Mouse (Mus musculus) heart, postnatal 36 days (tissue): ENCODE data around the gene Mid1. TPM values are rescaled to one million over a fixed set of nuclear protein-coding genes. Genes with fewer than 3 reads are reported as not detected.
A peak's percentile ranks its signal among the peaks of the same experiment; 100 is the strongest.
"Not testable (repeated sequence)": the region's sequence is repeated elsewhere in the genome, so short reads cannot be mapped to it uniquely, and the experiment has no call there.

Experiments
- DNase-seq, 2 experiments: peaks; one replicate each; pipeline ENCODE4 v3.0.0; 2021 to 2022
- intact Hi-C: fragments of 180-260 bp; cut with DNase I; formaldehyde crosslinking; loops from one replicate; pipeline ENCODE4 v1.15.1; 2025
- total RNA-seq, 2 experiments: library from RNA; stranded (reverse); gene quantifications; 2 replicates each; pipeline ENCODE4 v1.2.3; 2021

Mid1 gene
- total RNA-seq, 2 experiments from 2014 or later, result 4.2 TPM

DNA sequence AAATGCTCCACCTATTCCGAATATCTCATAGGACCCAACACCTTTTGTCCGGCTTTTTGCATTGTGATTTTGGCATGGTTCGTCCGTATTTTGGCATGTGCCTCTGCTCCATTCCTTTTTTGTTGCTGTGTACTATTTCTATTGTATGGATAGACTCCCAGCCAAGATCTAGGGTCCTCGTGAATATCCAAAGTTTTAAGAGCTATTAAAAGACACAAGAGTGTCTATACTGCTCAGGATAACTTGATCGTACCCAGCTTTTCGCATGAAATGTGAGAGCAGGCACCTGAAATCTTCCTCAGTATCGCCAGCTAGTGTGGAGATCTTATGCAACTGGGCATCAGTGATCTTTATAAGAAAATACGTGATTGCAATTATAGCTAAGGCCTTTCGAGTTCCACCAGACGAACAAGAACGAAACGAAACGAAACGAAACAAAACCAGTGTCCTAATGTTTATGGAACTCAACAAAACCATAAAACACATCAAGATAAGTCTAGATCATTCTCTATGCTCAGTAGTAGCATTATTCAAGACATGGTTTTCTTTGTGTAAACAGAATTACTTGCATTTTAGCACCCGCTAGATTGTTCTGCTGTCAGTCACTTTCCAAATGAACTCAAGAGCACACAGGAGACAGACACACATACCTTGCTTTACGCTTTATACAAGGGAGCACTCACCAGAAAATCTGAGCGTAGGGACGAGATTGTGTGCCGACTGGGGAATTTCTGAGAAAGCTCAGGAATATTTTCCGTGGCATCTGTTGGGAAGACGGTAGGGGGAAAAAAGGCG lies 297.8 kb downstream of the Mid1 start:
- intact Hi-C loops, result loop anchor here (5.0 kb wide), 1 partner anchor 101 kb away; no protein-coding TSS in a partner anchor
- peak in 1 of 2 experiments; percentile 3 for DNase-seq

DNA sequence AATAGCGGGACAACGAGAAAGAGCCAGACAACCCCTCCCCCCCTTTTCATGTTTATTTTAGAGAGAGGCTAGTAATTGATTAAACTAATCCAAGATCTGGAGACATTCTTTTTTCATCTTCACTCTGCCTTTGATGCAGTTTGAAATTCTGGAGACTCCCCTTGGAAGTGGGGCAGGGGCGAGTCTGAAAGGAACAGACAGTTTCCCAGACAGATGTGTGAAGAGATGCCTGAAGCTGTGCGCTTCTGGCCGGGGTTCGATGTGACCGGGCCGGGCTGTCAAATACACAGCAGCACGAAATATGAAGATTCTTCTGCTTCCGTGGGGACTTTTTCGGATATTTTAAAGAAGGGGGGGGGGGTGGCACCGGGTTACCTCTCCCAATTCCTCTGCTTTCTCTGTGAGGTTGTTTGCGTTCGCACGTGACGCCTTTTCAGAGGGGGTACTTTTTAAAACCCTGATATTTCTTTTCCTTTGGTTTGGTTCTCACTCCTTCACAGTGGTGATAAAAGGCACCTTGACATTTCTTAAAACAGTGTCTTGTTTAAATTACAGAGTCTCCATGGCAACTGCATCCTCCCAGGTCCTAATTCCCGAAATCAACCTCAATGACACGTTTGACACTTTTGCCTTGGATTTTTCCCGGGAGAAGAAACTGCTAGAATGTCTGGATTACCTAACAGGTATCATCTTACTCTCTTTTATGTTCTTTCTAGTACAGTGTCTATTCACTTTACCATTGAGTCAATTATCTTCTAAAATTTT lies 298.6 kb downstream of the Mid1 start:
- DNase-seq, result peak in 1 of 2 experiments; percentile 17

DNA sequence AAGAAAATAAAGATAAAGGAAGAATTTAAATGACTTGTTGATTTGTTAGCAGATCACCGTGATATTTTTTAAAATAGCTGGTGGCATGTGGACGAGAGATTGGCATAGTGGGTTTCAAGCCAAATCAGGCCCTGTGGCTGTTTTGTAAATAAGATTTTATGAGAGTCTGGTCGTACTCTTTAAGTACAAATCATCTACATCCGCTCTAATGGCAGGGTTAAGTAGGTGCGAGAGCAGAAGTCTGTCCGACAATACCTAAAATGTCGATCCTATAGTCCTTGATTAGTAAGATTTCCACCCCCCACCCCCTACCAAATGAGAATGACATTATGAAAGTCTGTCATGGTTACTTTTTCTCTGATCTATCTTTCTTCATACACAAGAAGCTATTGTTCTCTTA lies 299.3 kb downstream of the Mid1 start:
- intact Hi-C loops, result loop anchor here (5.0 kb wide), 1 partner anchor 102 kb away; no protein-coding TSS in a partner anchor
- DNase-seq, result peak in 1 of 2 experiments; percentile 3

More for the DNA sequence above, 298.6 kb downstream of the Mid1 start:
- intact Hi-C loops, result loop anchor here (5.0 kb wide), 1 partner anchor 101 kb away; no protein-coding TSS in a partner anchor

DNA sequence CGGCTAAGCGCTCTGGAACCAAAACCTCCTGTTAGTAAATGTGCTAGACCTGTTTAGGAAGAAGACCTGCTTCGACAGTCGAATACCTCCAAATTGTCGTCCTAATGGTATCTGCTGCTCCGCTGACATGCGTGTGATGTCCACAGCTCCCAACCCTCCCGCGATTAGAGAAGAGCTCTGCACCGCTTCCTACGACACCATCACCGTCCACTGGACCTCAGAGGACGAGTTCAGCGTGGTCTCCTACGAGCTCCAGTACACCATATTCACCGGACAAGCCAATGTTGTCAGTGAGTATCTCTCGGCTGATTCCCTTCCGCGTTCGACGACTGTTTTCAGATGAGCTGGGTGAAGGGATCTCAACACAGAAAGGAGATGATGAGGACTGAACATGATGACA lies 299.9 kb downstream of the Mid1 start:
- intact Hi-C loops, result loop anchor here (5.0 kb wide), 1 partner anchor 103 kb away; no protein-coding TSS in a partner anchor
- peak in 1 of 2 experiments; percentile 16 for DNase-seq

DNA sequence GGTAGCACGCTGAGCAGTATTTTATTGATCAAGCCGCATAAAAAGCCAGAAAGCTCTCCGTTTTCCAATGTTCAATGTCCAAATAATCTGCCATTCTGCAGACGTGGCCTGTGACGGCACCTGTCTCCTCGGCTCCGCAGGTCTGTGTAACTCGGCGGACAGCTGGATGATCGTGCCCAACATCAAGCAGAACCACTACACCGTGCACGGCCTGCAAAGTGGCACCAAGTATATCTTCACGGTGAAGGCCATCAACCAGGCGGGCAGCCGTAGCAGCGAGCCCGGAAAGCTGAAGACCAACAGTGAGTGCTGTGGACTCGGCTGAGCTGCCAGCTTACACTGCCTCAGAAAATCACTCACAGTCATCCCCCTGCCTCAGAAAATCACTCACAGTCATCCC lies 300.8 kb downstream of the Mid1 start:
- intact Hi-C loops, result loop anchor here (1.0 kb wide), 1 partner anchor 69 kb away; no protein-coding TSS in a partner anchor
- DNase-seq, result peak in 1 of 2 experiments; percentile 32

DNA sequence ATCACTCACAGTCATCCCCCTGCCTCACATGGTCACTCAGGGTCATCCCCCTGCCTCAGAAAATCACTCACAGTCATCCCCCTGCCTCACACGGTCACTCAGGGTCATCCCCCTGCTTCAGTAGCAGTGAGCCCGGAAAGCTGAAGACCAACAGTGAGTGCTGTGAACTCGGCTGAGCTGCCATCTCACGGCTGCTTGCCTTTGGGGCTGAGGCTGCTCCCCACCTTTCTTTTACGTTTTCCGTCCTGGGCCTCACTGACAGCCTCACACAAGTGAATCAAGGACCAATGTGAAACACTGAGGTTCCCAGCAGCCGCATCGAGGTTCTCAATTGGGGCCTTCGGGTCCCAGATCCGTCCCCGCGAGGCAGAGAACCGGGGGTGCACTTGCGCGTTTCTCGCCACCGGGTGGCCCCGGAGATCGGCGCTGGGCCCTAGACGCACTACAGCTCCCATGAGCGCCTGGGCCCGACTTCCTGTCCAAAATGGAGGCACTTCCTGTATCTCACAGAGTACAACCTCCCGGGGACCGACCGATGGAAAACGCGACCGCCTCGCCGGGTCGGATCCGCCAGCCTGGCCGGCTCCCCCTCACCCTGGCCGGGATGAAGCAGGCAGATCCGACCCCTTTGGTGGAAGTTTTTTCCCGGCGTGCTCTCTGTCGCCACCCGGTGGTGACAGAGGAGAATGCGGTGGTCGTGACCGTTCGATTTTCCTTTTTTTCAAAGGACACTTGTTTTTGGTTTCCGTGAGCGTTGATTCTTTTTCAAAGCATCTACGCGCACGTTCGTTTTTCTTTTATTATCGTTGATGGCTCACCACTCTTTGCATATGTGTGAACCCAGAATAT lies 301.7 kb downstream of the Mid1 start:
- intact Hi-C loops, result loop anchor here (1.0 kb wide), 1 partner anchor 70 kb away; no protein-coding TSS in a partner anchor
- peak; percentile 91 to 92 for DNase-seq

DNA sequence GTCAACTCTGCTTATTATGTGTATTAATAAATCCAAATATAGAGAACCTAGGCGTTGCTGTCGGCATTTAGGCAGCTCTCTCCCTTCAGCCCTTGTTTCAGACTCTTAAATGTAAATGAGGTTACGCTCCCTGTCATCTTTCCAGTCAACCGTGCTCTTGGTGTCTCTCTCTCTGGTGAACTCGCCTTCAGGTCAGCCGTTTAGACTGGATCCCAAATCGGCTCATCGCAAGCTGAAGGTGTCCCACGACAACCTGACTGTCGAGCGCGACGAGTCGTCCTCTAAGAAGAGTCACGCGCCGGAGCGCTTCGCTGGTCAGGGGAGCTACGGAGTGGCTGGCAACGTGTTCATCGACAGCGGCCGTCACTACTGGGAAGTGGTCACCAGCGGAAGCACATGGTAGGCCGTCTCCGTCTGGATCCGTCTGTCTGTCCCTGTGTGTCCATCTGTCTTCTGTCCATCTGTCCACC lies 302.4 kb downstream of the Mid1 start:
- intact Hi-C loops, result not testable (repeated sequence)
- peak in 1 of 2 experiments; percentile 57 for DNase-seq

DNA sequence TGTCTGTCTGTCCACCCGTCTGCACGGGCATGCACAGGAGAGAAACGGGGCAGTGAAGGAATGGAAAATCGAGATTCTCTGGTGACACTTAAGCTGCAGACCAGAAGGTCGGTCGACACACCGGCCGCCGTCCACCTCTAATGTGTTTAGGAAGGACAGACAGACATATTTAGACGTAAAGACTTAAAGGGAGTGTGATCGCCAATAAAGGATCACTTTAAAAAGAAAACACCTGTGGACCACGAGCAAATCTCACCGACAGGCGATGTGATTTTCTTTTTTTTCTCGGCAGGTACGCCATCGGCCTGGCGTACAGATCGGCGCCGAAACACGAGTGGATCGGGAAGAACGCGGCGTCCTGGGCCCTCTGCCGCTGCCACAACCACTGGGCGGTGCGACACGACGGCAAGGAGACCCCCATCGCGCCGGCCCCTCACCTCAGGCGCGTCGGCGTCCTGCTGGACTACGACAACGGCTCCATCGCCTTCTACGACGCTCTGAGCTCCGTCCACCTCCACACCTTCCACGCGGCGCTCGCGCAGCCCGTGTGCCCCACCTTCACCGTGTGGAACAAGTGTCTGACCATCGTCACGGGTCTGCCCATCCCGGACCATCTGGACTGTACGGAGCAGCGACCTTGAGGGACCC lies 303.7 kb downstream of the Mid1 start:
- DNase-seq, result peak in 1 of 2 experiments; percentile 48
- intact Hi-C loops, result not testable (repeated sequence)

DNA sequence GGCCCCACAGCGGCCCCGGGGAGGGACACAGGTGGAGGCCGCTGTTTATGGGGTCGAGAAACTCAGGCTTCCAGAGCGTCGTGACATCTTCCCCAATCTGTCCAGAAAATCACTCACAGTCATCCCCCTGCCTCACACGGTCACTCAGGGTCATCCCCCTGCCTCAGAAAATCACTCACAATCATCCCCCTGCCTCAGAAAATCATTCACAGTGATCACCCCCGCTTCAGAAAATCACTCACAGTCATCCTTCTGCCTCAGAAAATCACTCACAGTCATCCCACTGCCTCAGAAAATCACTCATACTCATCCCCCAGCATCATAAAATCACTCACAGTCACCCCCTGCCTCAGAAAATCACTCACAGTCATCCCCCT lies 304.2 kb downstream of the Mid1 start:
- DNase-seq, result not testable (repeated sequence)

DNA sequence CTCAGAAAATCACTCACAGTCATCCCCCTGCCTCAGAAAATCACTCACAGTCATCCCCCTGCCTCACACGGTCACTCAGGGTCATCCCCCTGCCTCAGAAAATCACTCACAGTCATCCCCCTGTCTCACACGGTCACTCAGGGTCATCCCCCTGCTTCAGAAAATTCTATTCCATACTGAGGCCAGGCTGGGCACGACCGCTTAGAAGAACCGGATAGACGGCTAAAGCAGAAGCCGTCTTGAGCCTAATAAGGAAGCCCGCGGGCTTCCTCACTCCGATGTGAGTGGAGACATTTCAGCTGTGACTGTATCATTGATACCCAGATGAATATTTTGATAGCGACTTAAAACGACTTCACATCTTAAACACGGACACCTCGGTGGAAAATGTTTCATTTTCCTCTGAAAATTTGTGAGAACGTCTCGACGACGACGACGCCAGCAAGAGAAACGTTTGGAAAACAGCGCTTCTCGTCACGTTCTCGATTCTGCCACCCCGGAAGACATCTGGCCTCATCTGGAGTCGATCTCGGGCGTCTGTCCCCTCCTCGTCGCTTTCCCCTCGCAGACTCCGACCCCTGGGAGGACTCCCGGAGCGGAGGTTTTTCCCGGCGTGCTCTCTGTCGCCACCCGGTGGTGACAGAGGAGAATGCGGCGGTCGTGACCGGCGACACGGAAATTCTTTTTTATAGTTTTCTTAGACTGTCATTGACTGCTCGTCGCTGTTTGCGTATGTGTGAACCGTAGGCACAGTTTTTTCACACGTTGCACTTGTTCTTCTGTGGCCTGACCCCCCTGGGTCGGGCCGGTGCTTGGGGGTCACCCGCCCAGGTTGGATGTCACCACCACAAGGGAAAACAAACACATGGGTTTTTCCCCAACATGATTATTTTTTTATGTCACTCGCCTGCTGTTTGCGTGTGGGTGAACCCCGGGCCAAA lies 305.0 kb downstream of the Mid1 start:
- intact Hi-C loops, result not testable (repeated sequence)

More for the DNA sequence above, 304.2 kb downstream of the Mid1 start:
- intact Hi-C loops, result not testable (repeated sequence)

DNA sequence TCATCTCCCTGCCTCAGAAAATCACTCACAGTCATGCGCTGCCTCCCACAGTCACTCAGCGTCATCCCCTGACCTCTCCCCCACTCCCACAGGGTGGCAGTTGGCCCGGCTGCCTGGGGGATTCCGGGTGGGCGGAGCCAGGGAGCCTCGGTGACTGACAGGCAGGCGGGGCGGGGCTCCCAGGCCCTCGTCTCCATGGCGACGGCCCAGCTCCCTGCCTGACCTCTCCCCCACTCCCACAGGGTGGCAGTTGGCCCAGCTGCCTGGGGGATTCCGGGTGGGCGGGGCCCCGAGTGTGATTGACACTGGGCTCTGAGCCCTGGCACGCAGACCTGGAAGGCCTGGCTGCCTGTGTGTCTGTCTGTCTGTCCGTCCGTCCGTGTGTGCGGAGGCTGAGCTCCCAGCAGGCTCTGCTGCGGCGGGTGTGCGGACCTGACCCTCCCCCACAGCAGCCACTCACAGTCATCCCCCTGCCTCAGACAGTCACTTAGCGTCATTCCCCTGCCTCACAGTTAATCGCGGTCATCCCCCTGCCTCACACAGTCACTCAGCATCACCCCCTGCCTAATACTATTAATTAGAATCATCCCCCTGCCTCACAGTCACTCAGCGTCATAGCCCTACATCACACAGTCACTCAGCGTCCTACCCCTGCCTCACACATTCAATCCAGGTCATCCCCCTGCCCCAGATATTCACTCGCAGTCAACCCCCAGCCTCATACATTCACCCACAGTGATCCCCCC lies 306.3 kb downstream of the Mid1 start:
- intact Hi-C loops, result loop anchor here (1.0 kb wide), 1 partner anchor 8 kb away; no protein-coding TSS in a partner anchor
- peak; percentile 93 to 99 for DNase-seq

More for the DNA sequence above, 305.0 kb downstream of the Mid1 start:
- peak; percentile 81 for DNase-seq

DNA sequence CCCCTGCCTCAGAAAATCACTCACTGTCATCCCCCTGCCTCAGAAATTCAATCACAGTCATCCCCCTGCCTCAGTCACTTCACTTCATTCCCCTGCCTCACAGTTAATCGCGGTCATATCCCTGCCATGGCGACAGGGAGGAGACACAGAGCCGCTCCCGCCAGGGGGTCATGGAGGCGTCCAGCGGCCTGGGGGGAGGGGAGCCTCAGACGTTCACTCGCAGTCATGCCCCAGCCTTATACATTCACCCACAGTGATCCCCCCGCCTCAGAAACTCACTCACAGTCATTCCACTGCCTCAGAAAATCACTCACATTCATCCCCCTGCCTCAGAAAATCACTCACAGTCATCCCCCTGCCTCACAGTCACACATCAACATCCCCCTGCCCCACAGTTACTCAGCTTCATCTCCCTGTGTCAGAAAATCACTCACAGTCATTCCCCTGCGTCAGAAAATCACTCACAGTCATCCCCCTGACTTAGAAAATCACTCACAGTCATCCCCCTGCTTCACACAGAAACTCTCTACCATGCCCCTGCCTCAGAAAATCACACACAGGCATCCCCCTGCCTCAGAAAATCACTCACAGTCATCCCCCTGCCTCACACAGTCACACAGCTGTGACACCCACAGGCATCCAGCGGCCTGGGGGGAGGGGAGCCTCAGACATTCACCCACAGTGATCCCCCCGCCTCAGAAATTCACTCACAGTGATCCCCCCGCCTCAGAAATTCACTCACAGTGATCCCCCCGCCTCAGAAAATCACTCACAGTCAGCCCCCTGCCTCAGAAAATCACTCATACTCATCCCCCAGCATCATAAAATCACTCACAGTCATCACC lies 307.3 kb downstream of the Mid1 start:
- DNase-seq, intact Hi-C loops: not testable (repeated sequence)

DNA sequence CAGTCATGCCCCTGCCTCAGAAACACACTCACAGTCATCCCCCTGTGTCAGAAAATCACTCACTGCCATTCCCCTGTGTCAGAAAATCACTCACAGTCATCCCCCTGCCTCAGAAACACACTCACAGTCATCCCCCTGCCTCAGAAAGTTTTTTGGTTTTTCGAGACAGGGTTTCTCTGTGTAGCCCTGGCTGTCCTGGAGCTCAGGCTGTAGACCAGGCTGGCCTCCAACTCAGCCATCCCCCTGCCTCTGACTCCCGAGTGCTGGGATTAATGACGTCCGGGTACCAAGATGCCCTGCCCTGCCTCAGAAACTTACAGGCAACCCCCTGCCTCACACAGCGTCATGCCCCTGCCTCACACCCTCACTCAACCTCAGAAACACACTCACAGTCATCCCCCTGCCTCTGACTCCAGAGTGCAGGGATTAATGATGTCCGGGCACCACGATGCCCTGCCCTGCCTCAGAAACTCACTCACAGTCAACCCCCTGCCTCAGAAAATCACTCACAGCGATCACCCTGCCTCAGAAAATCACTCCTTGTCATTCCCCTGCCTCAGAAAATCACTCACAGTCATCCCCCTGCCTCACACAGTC lies 308.1 kb downstream of the Mid1 start:
- intact Hi-C loops, DNase-seq: not testable (repeated sequence)

DNA sequence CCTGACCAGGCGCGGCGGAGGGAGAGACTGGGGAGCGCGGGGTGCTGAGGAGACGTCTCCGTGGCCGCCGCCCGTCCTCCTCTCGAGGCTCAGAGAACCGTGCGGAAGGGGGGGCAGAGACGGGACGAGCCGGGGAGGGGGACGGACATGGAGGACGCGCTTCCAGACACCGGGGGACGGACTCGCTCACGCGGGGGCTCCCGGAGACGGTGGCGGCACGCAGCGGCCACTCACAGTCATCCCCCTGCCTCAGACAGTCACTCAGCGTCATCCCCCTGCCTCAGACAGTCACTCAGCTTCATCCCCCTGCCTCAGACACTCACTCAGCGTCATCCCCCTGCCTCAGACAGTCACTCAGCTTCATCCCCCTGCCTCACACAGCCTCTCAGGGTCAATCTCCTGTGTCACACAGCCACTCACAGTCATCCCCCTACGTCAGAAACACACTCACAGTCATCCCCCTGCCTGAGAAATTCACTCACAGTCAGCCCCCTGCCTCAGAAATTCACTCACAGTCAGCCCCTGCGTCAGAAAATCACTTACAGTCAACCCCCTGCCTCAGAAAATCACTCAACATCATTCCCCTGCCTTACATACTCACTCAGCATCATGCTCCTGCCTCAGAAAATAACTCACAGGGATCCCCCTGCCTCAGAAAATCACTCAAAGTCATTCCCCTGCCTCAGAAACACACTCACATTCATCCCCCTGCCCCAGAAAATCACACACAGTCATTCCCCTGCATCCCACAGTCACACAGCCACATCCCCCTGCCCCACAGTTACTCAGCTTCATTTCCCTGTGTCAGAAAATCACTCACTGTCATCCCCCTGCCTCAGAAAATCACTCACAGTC lies 309.2 kb downstream of the Mid1 start:
- intact Hi-C loops, DNase-seq: not testable (repeated sequence)
